In genomic region chr10:118469047-118469446, GRCm38 (mm10) we compare ENCODE assay signal across 18 mouse cellular contexts. TPM values are rescaled to one million over a fixed set of nuclear protein-coding genes. Genes with fewer than 3 reads are reported as not detected.
A peak's percentile ranks its signal among the peaks of the same experiment; 100 is the strongest.
DNase-seq lines count a peak whose midpoint lies in the region; ATAC-seq lines count a peak whose summit lies in the region.
"Had no signal": no experiment of that assay in that cellular context is flagged by ENCODE, and none has a peak within 500 bp of the region (broad histone marks: within the 10 kb centered on the region; RNA-seq: fewer than 3 reads in every experiment).

No protein-coding gene starts in this region.

- ATAC-seq in granulocyte monocyte progenitor cell, adult 5-6 weeks (replicated peaks; ENCODE audit: poor library complexity, severe bottlenecking): peak; percentile 13; the same call in 1 of the 2 replicates
- ATAC-seq in neutrophil, adult 5-6 weeks (ENCODE audit: extremely low read depth, insufficient number of reproducible peaks, low FRiP score, poor library complexity, severe bottlenecking): peak; percentile 65
- ATAC-seq: forebrain, embryonic 13.5 days; liver, embryonic 12.5 days; midbrain, embryonic 13.5 days had no signal

- DNase-seq in 416B (ENCODE audit: low read depth): peak; percentile 35
- DNase-seq in B cell, adult 2 months: peak; percentile 37 to 42
- no peak for DNase-seq in kidney, postnatal 36 days
- DNase-seq in left cerebral cortex, postnatal 36 days (ENCODE audit: low spot score in 2 of 2): no peak
- no peak for DNase-seq in heart, postnatal 14 days
- DNase-seq: adrenal gland, postnatal 10 days; cerebellum, adult 9-10 months; heart, adult 18-20 months; kidney, adult 11 months; left cerebral cortex, postnatal 4 days; lung, postnatal 4 days had no signal

- intact Hi-C loops in left cerebral cortex, postnatal 36 days (cut with DNase I): no loop called here
- intact Hi-C loops in heart, postnatal 14 days (cut with DNase I): no loop called here

RNA-seq across cellular contexts. Expression of gene Ifng, which starts 28.2 kb away (rescaled TPM):
- total RNA-seq in granulocyte monocyte progenitor cell, adult 5-6 weeks (2014; fragmentation: Nextera tagmentation): not detected in 2 replicates
- total RNA-seq in granulocyte monocyte progenitor cell, adult 5-6 weeks (2017): not detected in 2 replicates
- total RNA-seq in neutrophil, adult 5-6 weeks (2017): 0.49 and 0.58 TPM in 2 replicates
- total RNA-seq in left cerebral cortex, postnatal 36 days (2021): not detected
- total RNA-seq in heart, postnatal 14 days (2021): not detected
- total RNA-seq: adrenal gland, postnatal 10 days; gastrocnemius, adult 18-20 months; heart, adult 18-20 months; layer of hippocampus, postnatal 25 days; left cerebral cortex, postnatal 4 days had no signal

Comparison
In these comparisons a context has a peak if more than half of its experiments do, and no peak if none do; other contexts are left out.
1. DNase-seq: peak in 416B (single experiment) and B cell, adult 2 months (2 of 2); none in kidney, postnatal 36 days (0 of 2), left cerebral cortex, postnatal 36 days (0 of 2) and heart, postnatal 14 days (0 of 2).